Mouse (Mus musculus): Measurements from ENCODE around the gene Rph3al. TPM values are rescaled to one million over a fixed set of nuclear protein-coding genes. Genes with fewer than 3 reads are reported as not detected.
A peak's percentile ranks its signal among the peaks of the same experiment; 100 is the strongest.

Rph3al gene
- total and polyA plus RNA-seq, 2 experiments from 2014 or later: 3.0 to 4.0 TPM

DNA sequence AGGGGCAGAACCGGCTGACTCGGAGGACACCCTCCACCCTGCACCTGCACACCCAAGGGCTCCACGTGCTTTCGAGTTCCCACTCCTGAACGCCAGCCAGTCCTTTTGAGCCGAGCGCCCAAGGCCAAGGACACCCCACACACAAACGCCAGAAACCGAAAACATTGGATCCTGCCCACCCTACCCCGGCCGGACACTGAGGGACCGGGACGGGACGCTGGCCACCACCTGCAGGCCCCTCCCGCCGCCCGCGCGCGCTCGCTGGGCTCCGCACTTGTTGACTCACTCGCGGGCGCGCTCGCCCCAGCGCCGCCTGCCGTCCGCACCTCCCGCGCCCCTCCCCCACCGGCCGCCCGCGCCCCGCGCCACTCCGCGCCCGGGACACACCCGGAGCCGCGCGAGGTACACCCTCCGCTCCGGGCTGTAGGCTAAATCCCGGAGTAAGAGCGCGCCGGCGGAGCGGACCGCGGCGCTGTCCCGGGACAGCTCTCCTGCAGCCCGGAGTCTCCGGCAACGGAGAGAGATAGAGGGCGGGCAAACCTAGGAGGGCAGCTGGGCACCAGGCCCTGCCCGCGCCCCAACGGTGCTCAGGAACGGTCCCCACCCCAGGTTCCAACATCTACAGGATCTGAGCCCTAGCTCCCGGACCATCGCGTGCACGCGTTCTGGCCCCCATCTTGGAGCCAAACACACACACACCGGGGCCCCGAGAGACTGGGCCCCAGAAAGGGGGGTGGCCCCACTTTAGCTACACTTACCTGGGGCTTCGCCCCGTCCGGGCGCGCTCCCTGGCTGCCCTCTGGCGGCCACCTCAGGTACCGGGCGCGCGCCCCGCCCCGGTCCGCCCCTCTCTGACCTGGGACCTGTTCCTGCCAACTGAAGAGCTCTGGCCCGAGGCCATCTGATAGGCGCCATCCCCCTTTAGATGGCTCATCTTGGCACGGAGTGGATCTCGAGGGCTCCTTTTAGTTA is 28.5 kb upstream of the Rph3al start:
- H3K4me3 ChIP-seq (ENCODE audit: low read depth, low read length): peak overlapping the region; percentile 51
- H3K9me3 ChIP-seq (ENCODE audit: low read length): no peaks in the 10 kb centered on the region
- no peaks in the 10 kb centered on the region for H3K36me3 ChIP-seq (ENCODE audit: insufficient read depth, low read length)
- H3K27me3 ChIP-seq (ENCODE audit: insufficient read depth, low read length): no peaks in the 10 kb centered on the region; the same call in 1 of the 2 replicates
- peak overlapping the region; percentile 53 for H3K9ac ChIP-seq (replicated peaks; ENCODE audit: low read length, poor library complexity, severe bottlenecking)
- DNase-seq (ENCODE audit: low spot score) (peak; percentile 45), ATAC-seq (ENCODE audit: low FRiP score) (peak; percentile 51)
- peak overlapping the region; percentile 93 for H3K4me2 ChIP-seq (ENCODE audit: low read depth, low read length, poor library complexity, severe bottlenecking)
- WGBS: under 1% methylated on average over 66 of the region's 90 CpGs
- peak overlapping the region; percentile 28 for H3K27ac ChIP-seq (ENCODE audit: low read depth, low read length)
- TF ChIP-seq CTCF (IDR thresholded peaks at IDR 0.05): peak; percentile 74
- peaks cover 19% of the 10 kb centered on the region for H3K4me1 ChIP-seq (ENCODE audit: insufficient read depth, low read length)

DNA sequence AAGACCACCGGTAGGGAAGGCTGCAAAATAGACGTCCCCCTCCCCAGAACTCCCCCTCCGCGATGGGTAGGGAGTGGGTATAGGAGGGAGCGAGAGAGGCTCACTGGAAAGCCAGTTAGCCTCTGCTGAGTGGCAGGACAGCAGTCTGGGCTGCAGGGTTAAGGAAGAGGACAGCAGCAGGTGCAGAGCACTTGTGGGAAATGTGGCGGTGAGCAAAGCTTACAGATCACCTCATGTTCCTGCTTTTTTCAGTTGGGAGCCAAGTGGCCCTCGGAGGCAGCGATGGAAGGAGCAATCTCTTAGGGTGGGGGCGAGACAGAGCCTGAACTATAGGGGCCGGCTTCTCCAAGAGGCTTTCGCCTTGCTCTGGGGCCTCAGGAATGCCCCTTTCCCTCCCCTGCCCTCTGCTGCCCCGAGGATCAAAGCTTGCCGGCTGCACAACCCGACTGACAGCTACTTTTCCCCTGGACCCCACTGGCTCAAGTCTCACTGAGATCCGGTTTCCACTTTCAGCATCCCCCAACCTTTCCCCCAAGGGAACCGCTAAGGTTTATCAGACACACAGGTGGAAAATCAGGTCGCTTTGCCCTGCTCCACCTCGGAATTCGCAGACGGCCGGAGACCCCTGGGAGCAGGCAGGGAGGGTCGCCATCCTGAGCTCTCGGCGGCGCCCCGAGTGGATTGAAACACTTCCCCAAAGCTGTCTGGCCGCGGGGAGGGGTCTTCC is 27.6 kb upstream of the Rph3al start:
- Histone ChIP-seq H3K27me3 (ENCODE audit: insufficient read depth, low read length) (no peaks in the 10 kb centered on the region; the same call in 1 of the 2 replicates), H3K4me1 (ENCODE audit: insufficient read depth, low read length) (peaks cover 19% of the 10 kb centered on the region), H3K4me2 (ENCODE audit: low read depth, low read length, poor library complexity, severe bottlenecking) (peak overlapping the region; percentile 93), H3K9me3 (ENCODE audit: low read length) (no peaks in the 10 kb centered on the region), H3K9ac (replicated peaks; ENCODE audit: low read length, poor library complexity, severe bottlenecking) (peak overlapping the region; percentile 53), H3K27ac (ENCODE audit: low read depth, low read length) (no peak overlapping the region), H3K4me3 (ENCODE audit: low read depth, low read length) (peak overlapping the region; percentile 51), H3K36me3 (ENCODE audit: insufficient read depth, low read length) (no peaks in the 10 kb centered on the region)
- DNase-seq (ENCODE audit: low spot score) (no peak), ATAC-seq (ENCODE audit: low FRiP score) (no peak)
- 10% methylated on average over 27 of the region's 28 CpGs for WGBS
- TF ChIP-seq CTCF (IDR thresholded peaks at IDR 0.05): no peak

DNA sequence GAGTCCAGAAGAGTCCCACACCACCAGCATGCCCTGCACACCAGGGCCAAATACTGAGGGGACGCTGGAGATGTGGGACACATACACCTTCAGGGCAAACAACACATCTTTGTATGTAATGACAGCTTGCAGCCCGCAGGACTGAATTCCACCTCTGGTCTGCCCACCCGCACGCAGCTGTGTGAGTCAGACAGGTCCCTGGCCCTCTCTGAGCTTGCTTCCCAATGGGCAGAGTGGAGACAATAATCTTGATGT is 26.2 kb upstream of the Rph3al start:
- H3K27me3 ChIP-seq (ENCODE audit: insufficient read depth, low read length): no peaks in the 10 kb centered on the region; the same call in 1 of the 2 replicates
- no peak for DNase-seq (ENCODE audit: low spot score)
- H3K27ac ChIP-seq (ENCODE audit: low read depth, low read length): no peak overlapping the region
- no peaks in the 10 kb centered on the region for H3K9me3 ChIP-seq (ENCODE audit: low read length)
- no peak overlapping the region for H3K4me2 ChIP-seq (ENCODE audit: low read depth, low read length, poor library complexity, severe bottlenecking)
- H3K4me3 ChIP-seq (ENCODE audit: low read depth, low read length): no peak overlapping the region
- no peaks in the 10 kb centered on the region for H3K36me3 ChIP-seq (ENCODE audit: insufficient read depth, low read length)
- peaks cover 19% of the 10 kb centered on the region; the same call in 1 of the 2 replicates for H3K4me1 ChIP-seq (ENCODE audit: insufficient read depth, low read length)
- no peak overlapping the region for H3K9ac ChIP-seq (replicated peaks; ENCODE audit: low read length, poor library complexity, severe bottlenecking)
- no peak for ATAC-seq (ENCODE audit: low FRiP score)
- 32% methylated on average over 4 of the region's 4 CpGs for WGBS
- TF ChIP-seq CTCF (IDR thresholded peaks at IDR 0.05): no peak

DNA sequence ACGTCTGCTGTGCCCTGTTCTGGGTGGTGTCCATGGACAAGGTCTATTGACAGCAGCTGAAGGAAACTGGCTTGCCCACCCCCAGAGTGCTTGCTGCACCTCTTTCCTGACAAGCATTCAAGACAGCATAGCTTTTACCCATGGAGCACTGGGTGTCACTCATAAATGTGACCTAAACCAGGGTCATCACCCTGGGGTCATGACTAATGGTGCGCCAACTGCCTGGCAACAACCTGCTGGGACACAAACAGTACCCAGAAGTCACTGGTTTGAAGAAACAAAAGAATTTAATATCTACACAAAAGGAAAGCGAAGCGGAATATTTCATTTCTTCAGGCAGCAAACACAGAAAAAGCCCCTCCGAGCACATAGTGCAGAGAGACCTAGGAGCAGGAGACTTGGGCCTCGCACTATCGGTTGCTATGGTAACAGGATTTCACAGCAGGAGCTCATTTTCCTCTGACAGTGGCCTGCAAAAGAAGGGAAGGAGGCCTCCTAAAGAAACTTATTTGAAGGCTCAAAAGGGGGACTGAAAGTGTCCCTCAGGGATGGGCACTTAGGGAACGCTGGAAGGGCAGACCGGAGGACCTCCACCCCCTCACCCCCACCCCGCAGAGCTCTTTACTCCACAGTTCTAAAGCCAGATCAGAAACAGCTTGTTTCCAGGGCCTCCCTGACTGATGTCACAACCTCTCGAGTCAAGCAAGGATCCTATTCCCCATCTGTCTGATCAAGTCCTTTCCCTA is 25.7 kb upstream of the Rph3al start:
- H3K4me2 ChIP-seq (ENCODE audit: low read depth, low read length, poor library complexity, severe bottlenecking): no peak overlapping the region
- H3K4me3 ChIP-seq (ENCODE audit: low read depth, low read length): no peak overlapping the region

DNA sequence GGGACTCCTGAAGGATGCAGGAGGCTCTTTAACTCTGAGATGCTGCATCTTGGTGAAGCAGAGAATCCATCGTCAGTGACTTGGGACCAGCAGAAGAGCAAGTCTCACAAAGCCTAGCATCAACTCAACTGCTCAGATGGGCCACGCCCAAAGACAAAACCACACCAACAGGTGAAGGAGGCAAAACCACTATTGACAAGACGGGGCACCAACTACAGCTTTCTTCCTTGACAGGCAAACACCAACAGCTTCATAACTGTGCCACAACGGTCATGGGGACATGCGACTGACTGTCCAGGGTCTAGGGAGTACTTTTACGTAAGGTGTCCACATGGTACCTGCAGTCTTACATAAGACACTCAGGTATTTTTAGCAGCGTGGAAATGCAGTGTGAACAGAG is 23.6 kb upstream of the Rph3al start:
- TF ChIP-seq CTCF (IDR thresholded peaks at IDR 0.05): no peak
- Histone ChIP-seq H3K4me2 (ENCODE audit: low read depth, low read length, poor library complexity, severe bottlenecking) (no peak overlapping the region), H3K9me3 (ENCODE audit: low read length) (no peaks in the 10 kb centered on the region), H3K4me3 (ENCODE audit: low read depth, low read length) (no peak overlapping the region), H3K27ac (ENCODE audit: low read depth, low read length) (no peak overlapping the region), H3K27me3 (ENCODE audit: insufficient read depth, low read length) (no peaks in the 10 kb centered on the region; the same call in 1 of the 2 replicates), H3K4me1 (ENCODE audit: insufficient read depth, low read length) (peaks cover 19% of the 10 kb centered on the region; the same call in 1 of the 2 replicates), H3K9ac (replicated peaks; ENCODE audit: low read length, poor library complexity, severe bottlenecking) (no peak overlapping the region), H3K36me3 (ENCODE audit: insufficient read depth, low read length) (no peaks in the 10 kb centered on the region)
- DNase-seq (ENCODE audit: low spot score): no peak
- ATAC-seq (ENCODE audit: low FRiP score): no peak
- WGBS: 79% methylated on average over 7 of the region's 7 CpGs

More for the DNA sequence above, 25.7 kb upstream of the Rph3al start:
- WGBS: 14% methylated on average over 11 of the region's 11 CpGs
- no peak for TF ChIP-seq CTCF (IDR thresholded peaks at IDR 0.05)
- no peaks in the 10 kb centered on the region; the same call in 1 of the 2 replicates for H3K27me3 ChIP-seq (ENCODE audit: insufficient read depth, low read length)
- no peaks in the 10 kb centered on the region for H3K36me3 ChIP-seq (ENCODE audit: insufficient read depth, low read length)
- peak; percentile 86 for DNase-seq (ENCODE audit: low spot score)
- ATAC-seq (ENCODE audit: low FRiP score): no peak
- no peaks in the 10 kb centered on the region for H3K9me3 ChIP-seq (ENCODE audit: low read length)
- H3K27ac ChIP-seq (ENCODE audit: low read depth, low read length): peak overlapping the region; percentile 58
- H3K9ac ChIP-seq (replicated peaks; ENCODE audit: low read length, poor library complexity, severe bottlenecking): no peak overlapping the region
- H3K4me1 ChIP-seq (ENCODE audit: insufficient read depth, low read length): peaks cover 19% of the 10 kb centered on the region; the same call in 1 of the 2 replicates

Measured in midbrain, postnatal 0 days (tissue).